Mouse (Mus musculus) liver, embryonic 11.5 days (tissue): ENCODE data around the gene Rnf5. TPM values are rescaled to one million over a fixed set of nuclear protein-coding genes. Genes with fewer than 3 reads are reported as not detected.
A peak's percentile ranks its signal among the peaks of the same experiment; 100 is the strongest.

Experiments
- ATAC-seq: fragments of 200-750 bp; cut with Nextera tagmentation; replicated peaks from 2 replicates; pipeline ENCODE4 v1.8.0; 2017; ENCODE audit warnings: moderate number of reproducible peaks, mild to moderate bottlenecking, moderate TSS enrichment, moderate library complexity; ENCODE audit not compliant: low FRiP score
- DNase-seq: peaks from one replicate; pipeline ENCODE4 v3.0.0-alpha.2; 2017; ENCODE audit warnings: low spot score
- H3K27ac ChIP-seq: fragments of 300-500 bp; sonication (generic); 2 replicates; pipeline ENCODE4 v1.5.1; 2014; ENCODE audit warnings: mild to moderate bottlenecking, low read depth, low read length, control low read depth
- H3K27me3 ChIP-seq: fragments of 300-500 bp; sonication (generic); replicated peaks from 2 replicates; pipeline ENCODE4 v1.6.1; 2014; ENCODE audit warnings: low read length, mixed read lengths; ENCODE audit not compliant: control insufficient read depth, insufficient read depth
- H3K36me3 ChIP-seq: fragments of 300-500 bp; sonication (generic); 2 replicates; pipeline ENCODE4 v1.6.1; 2014; ENCODE audit warnings: mild to moderate bottlenecking, low read length, moderate library complexity, mixed read lengths; ENCODE audit not compliant: control insufficient read depth, insufficient read depth
- H3K4me1 ChIP-seq: fragments of 300-500 bp; sonication (generic); replicated peaks from 2 replicates; pipeline ENCODE4 v1.6.1; 2014; ENCODE audit warnings: low read length, mixed read lengths; ENCODE audit not compliant: control insufficient read depth, insufficient read depth
- H3K4me2 ChIP-seq: fragments of 300-500 bp; sonication (generic); 2 replicates; pipeline ENCODE4 v1.6.1; 2014; ENCODE audit warnings: mild to moderate bottlenecking, control low read depth, moderate library complexity
- H3K4me3 ChIP-seq: fragments of 300-500 bp; sonication (generic); 2 replicates; pipeline ENCODE4 v1.5.1; 2014; ENCODE audit warnings: low read depth, low read length, control low read depth
- H3K9ac ChIP-seq: fragments of 300-500 bp; sonication (generic); 2 replicates; pipeline ENCODE4 v1.6.1; 2014; ENCODE audit warnings: low read depth, low read length, control low read depth
- H3K9me3 ChIP-seq: fragments of 300-500 bp; sonication (generic); 2 replicates; pipeline ENCODE4 v1.6.1; 2016; ENCODE audit warnings: low read length, inconsistent platforms, mixed read lengths; ENCODE audit not compliant: control insufficient read depth
- WGBS: fragments of 180-500 bp; shearing (Covaris S2); extraction: QIAGEN DNeasy Blood & Tissue Kit; methylation state at CpG from one replicate; pipeline ENCODE4 v1.1.7; 2014; 5-methylcytosine and 5-hydroxymethylcytosine counted together
- polyA plus RNA-seq: library from polyadenylated mRNA; unstranded; fragments of >200 nt; fragmentation: Nextera tagmentation; extraction: Ambion mirVana; gene quantifications from 2 replicates; pipeline ENCODE4 v1.2.1, GENCODE M21; 2014

The Rnf5 gene
- polyA plus RNA-seq, 1 experiment from 2014 or later: 109 TPM

DNA sequence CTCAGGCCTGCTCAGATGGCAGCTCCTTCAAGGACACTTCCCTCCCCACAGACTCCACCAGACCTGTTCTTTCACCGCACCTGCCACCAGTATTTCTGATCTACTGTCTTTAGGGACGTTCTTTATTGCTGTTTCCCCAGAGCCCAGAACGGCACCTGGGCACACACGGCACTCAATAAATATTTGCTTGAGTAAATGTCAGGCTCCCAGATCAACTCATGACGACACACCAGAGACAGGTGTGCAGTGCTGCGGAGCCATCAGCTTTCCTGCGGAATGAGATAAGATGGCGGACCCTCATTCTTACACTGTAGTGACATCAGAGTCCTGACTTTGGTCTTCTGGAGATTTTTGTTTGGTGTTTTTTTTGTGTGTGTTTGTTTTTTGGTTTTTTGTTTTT lies 17.5 kb upstream of the Rnf5 start:
- Histone ChIP-seq H3K4me3 (no peak overlapping the region), H3K27me3 (no peaks in the 10 kb centered on the region), H3K36me3 (peaks cover 12% of the 10 kb centered on the region), H3K4me1 (peaks cover under 1% of the 10 kb centered on the region; the same call in 1 of the 2 replicates), H3K9ac (no peak overlapping the region), H3K4me2 (no peak overlapping the region), H3K27ac (no peak overlapping the region), H3K9me3 (no peaks in the 10 kb centered on the region)
- DNase-seq (no peak), ATAC-seq (no peak)
- 82% methylated on average over 8 of the region's 8 CpGs for WGBS

DNA sequence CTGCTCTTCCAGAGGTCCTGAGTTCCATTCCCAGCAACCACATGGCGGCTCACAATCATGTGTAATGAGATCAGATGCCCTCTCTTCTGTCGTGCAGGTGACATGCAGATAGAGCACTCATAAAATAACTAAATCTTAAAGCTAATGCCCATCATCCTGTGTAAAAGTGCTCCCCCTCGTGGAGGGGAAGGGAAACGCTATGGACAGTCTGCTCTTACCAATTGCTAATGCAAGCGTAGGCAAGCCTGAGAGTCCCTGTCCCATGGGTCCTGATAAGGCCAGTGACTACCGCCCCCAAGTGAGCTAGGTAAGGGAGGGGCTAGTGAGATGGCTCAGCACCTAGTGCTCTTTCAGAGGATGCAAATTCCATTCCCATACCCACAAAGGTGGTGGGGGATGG lies 15.5 kb upstream of the Rnf5 start:
- Histone ChIP-seq H3K4me1 (no peaks in the 10 kb centered on the region), H3K4me3 (no peak overlapping the region), H3K4me2 (no peak overlapping the region), H3K9me3 (no peaks in the 10 kb centered on the region), H3K27ac (no peak overlapping the region), H3K9ac (no peak overlapping the region), H3K27me3 (no peaks in the 10 kb centered on the region), H3K36me3 (peaks cover 11% of the 10 kb centered on the region)
- DNase-seq (peak; percentile 74), ATAC-seq (peak; percentile 65)
- 12% methylated on average over 6 of the region's 6 CpGs for WGBS

DNA sequence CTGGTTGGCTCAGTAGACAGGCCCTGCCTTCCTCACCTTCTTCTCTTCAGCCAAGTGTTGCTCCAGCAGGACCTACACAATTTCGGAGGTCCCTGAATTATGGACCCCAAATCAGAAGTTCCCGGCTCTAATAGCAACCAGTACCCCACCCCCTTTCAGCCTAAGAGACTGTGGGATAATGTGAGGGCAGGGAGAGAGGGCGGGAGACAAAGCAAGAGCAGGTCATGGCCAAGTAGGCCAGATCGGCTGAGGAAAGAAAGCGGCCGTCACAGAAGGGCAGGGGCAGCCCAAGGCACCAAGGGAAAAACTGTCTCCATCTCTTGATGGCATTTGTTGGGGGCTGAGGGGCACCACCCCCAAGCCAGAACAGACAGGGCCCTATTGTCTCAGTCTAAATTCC lies 12.4 kb upstream of the Rnf5 start, which contains the start of gene Egfl8:
TSS of gene Egfl8 (minus strand) at position 101 of the 400 bp plus-strand sequence.
- Histone ChIP-seq H3K9me3 (no peaks in the 10 kb centered on the region), H3K36me3 (peaks cover 18% of the 10 kb centered on the region), H3K4me1 (peaks cover 9% of the 10 kb centered on the region), H3K27me3 (no peaks in the 10 kb centered on the region), H3K4me2 (no peak within 1 kb of the TSS), H3K27ac (no peak within 1 kb of the TSS; the same call in 1 of the 2 replicates), H3K9ac (no peak within 1 kb of the TSS), H3K4me3 (no peak within 1 kb of the TSS)
- ATAC-seq (no peak), DNase-seq (no peak)
- WGBS: 77% methylated on average over 6 of the region's 6 CpGs

DNA sequence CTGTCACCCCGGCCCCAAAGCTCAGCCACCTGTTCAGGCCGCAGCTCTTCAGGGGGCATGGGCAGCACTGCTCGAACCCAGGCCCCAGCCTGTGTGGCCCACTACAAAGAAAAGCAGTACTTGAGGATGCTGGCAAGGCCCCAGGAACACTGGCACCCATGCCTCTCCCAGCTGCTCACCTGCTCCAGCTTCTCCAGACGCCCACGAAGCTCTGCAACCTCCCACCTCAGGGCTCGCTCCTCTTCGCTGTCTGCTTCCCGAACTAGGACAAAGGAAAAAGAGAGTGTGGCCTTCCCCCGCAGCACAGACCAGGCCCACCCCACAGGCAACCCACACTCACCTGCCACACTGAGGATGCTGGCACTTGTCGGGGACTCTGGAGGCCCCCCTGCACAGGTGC lies 10.3 kb upstream of the Rnf5 start:
- Histone ChIP-seq H3K36me3 (peaks cover 26% of the 10 kb centered on the region), H3K4me1 (peaks cover 9% of the 10 kb centered on the region), H3K27ac (peak overlapping the region; percentile 71; the same call in 1 of the 2 replicates), H3K4me2 (no peak overlapping the region), H3K9me3 (no peaks in the 10 kb centered on the region), H3K4me3 (no peak overlapping the region), H3K27me3 (no peaks in the 10 kb centered on the region), H3K9ac (0 out of 2 replicates have a peak overlapping the region, but pooled peaks have one; percentile 20)
- 89% methylated on average over 10 of the region's 10 CpGs for WGBS
- no peak; the same call in 1 of the 2 replicates for ATAC-seq
- no peak for DNase-seq

DNA sequence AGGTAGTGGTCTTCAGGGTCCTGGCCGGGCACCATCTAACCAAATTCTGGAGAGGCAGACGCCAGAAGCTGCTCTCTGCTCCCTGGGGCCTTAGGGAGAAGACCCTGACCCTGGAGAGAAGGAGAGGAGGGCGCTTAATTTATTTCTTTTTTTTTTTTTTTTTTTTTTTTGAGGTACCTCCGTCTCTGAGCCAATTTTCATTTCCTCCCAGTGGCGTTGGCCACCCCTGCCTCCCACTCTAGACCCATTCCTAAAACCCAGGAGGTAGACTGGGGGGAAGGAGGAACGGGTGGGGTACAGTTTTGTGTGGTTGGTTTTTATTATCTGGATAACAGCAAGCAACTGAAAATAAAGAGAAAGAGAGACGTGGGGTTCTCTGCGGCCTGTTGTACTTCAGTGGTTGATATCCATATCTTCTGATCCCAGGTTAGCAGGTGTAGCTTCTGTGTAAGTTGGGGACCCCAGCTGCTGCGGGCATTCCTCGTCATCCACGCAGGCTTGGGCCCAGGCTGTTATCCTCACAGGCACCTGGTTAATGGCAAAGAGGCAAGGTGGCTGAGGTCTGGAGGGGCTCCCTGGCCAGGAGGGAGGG lies 9.7 kb upstream of the Rnf5 start:
- H3K4me1 ChIP-seq: peaks cover 13% of the 10 kb centered on the region
- DNase-seq (no peak), ATAC-seq (peak; percentile 58)
- no peak overlapping the region for H3K4me2 ChIP-seq
- no peaks in the 10 kb centered on the region for H3K27me3 ChIP-seq
- peak overlapping the region; percentile 71 for H3K27ac ChIP-seq
- H3K4me3 ChIP-seq: no peak overlapping the region
- 59% methylated on average over 11 of the region's 11 CpGs for WGBS
- H3K9me3 ChIP-seq: no peaks in the 10 kb centered on the region
- H3K36me3 ChIP-seq: peaks cover 26% of the 10 kb centered on the region
- peak overlapping the region; percentile 20; the same call in 1 of the 2 replicates for H3K9ac ChIP-seq

DNA sequence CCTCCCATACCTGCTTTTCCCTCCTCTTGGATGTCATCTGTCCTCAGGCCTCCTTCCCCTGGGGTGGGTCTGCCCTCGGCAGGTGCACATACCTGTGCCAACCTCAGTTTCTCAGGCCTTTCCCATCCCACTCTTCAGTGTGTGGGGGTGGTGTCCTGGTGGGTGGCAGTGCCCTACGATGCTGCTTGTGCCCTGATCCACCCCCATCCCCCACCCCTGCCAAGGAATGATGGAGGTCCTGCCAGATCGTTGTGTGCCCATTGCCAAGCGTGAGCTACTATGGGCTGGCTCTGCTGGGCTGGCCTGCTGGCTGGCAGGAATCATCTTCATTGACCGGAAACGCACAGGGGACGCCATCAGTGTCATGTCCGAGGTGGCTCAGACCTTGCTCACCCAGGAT lies 7.6 kb upstream of the Rnf5 start:
- Histone ChIP-seq H3K4me2 (no peak overlapping the region), H3K27me3 (no peaks in the 10 kb centered on the region), H3K4me3 (no peak overlapping the region), H3K9me3 (no peaks in the 10 kb centered on the region), H3K9ac (no peak overlapping the region), H3K27ac (no peak overlapping the region), H3K36me3 (peaks cover 26% of the 10 kb centered on the region), H3K4me1 (peaks cover 24% of the 10 kb centered on the region)
- DNase-seq: no peak
- 94% methylated on average over 8 of the region's 8 CpGs for WGBS
- ATAC-seq: no peak

DNA sequence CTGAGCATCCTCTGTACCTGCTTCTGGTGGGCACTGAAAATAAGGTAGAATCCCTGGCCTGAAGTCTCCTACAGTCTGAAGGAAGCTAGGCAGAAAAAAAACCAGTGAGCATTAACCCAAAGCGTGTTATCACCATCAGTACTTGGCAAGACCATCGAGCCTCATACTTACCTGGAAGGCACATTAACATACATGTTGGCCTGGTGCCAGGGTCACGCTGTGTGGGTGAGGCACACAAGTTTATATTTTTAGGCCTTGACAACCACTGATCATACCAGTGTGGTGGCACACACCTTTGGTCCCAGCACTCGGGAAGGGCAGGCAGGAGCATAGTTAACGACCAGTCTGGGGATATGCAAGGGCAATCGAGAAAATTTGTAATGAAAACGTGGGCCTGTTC lies 4.5 kb upstream of the Rnf5 start:
- Histone ChIP-seq H3K4me3 (no peak overlapping the region), H3K36me3 (peaks cover 20% of the 10 kb centered on the region), H3K4me1 (peaks cover 23% of the 10 kb centered on the region), H3K9ac (no peak overlapping the region), H3K4me2 (0 out of 2 replicates have a peak overlapping the region, but pooled peaks have one; percentile 20), H3K27ac (no peak overlapping the region), H3K27me3 (no peaks in the 10 kb centered on the region), H3K9me3 (no peaks in the 10 kb centered on the region)
- 87% methylated on average over 7 of the region's 7 CpGs for WGBS
- DNase-seq (no peak), ATAC-seq (no peak)

DNA sequence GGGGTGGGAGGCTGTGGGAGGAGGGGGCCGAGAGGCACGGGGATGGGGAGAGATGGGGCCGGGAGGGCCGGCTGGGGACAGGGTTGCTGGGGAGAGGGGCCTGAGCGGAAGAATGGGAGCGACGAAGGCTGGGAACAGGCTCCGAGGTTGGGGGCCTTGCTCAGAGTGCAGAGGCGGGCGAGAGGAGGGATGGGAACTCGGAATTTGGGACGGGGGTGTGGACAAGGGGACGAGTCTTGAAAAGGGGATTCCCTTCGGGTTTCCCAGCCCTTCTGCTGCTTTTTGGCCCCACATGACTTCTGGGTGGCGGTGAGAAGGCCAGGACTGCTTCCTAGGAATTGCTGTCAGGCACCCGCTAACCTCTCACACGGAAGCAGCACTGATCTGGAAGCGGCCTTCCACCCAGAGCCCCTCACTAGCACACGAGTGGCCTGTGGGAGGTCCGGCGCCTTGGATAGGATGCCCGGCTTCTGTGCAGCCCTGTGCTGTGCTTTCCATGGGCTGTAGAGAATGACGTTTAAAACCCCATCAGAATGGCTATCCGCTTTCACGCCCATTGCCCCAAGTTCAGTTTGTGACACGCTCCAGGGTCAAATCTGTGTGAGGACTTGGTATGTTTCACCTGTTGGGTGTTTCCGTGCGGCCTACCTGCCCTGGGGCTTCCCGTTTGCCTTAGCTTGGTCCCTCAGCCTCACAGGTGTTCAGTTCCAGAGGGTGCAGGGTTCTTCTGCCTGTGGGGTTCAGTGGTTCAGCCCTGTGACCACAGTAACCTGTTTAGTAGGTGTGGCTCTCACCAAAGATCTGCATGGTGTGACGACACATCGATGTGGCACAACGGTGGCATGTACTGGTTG lies 2.9 kb upstream of the Rnf5 start:
- Histone ChIP-seq H3K9ac (peak overlapping the region; percentile 87), H3K4me2 (peak overlapping the region; percentile 95), H3K4me1 (peaks cover 25% of the 10 kb centered on the region), H3K27ac (peak overlapping the region; percentile 70), H3K9me3 (no peaks in the 10 kb centered on the region), H3K36me3 (peaks cover 16% of the 10 kb centered on the region), H3K27me3 (no peaks in the 10 kb centered on the region), H3K4me3 (peak overlapping the region; percentile 98)
- DNase-seq (no peak), ATAC-seq (no peak)
- 16% methylated on average over 32 of the region's 32 CpGs for WGBS
